In the genomic region with DNA sequence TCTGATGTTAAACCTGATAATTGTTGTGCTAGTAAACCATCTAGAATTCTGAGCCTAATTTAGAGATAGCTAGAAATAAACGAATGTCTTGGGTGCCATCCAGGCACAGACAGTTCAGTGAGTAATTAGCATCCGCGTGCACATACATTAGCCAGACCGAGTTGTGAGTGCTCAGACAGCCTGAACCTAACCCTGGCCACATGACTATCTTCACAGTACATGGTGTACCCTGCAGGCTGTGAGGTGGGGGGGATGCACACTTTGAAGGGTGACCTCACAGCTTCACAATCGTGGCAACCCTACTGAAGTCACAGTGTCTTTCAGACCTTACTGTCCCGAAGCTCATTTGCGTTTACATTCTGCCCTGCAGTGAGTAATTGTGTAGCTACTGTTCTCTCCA, we compare ENCODE assay signal across 19 mouse cellular contexts. TPM values are rescaled to one million over a fixed set of nuclear protein-coding genes. Genes with fewer than 3 reads are reported as not detected.
DNase-seq lines count a peak whose midpoint lies in the region; ATAC-seq and TF ChIP-seq lines count a peak whose summit lies in the region.
"Had no signal": no experiment of that assay in that cellular context is flagged by ENCODE, and none has a peak within 500 bp of the region (broad histone marks: within the 10 kb centered on the region; RNA-seq: fewer than 3 reads in every experiment).

No protein-coding gene starts in this region.

- no peak for DNase-seq in forebrain, embryonic 11.5 days (ENCODE audit: low spot score)
- no peak for DNase-seq in heart, postnatal 0 days (ENCODE audit: low spot score)
- DNase-seq in heart, postnatal 25 days (ENCODE audit: low spot score) = no peak
- no peak for DNase-seq in lung, postnatal 4 days
- peak; percentile 17 for DNase-seq in skeletal muscle tissue, adult 2 months (ENCODE audit: low read depth, low spot score)
- DNase-seq in spleen, adult 18-20 months = no peak
- DNase-seq: adrenal gland, postnatal 36 days; cerebellum, postnatal 10 days; embryo, embryonic 11 days; kidney, adult 8-10 months; kidney, postnatal 4 days; right cerebral cortex, postnatal 4 days had no signal

- H3K27ac ChIP-seq in forebrain, embryonic 12.5 days = no peak overlapping the region
- H3K27ac ChIP-seq in forebrain, embryonic 11.5 days (ENCODE audit: low read depth, low read length) = no peak overlapping the region
- H3K27ac ChIP-seq in heart, postnatal 0 days (ENCODE audit: low read depth) = no peak overlapping the region
- H3K27ac ChIP-seq in lung, embryonic 16.5 days (ENCODE audit: low read length) = no peak overlapping the region
- H3K27ac ChIP-seq: limb, embryonic 12.5 days; liver, embryonic 15.5 days; neural tube, embryonic 12.5 days had no signal

- 81% methylated on average over 7 of the region's 7 CpGs for WGBS in forebrain, embryonic 12.5 days
- 85% methylated on average over 7 of the region's 7 CpGs for WGBS in forebrain, embryonic 11.5 days
- WGBS in heart, postnatal 0 days = 66% methylated on average over 7 of the region's 7 CpGs
- WGBS in lung, embryonic 16.5 days = 57% methylated on average over 7 of the region's 7 CpGs

- no peaks in the 10 kb centered on the region for H3K4me1 ChIP-seq in forebrain, embryonic 12.5 days
- no peaks in the 10 kb centered on the region for H3K4me1 ChIP-seq in forebrain, embryonic 11.5 days (replicated peaks; ENCODE audit: control insufficient read depth, insufficient read depth, low read length)
- no peaks in the 10 kb centered on the region for H3K4me1 ChIP-seq in heart, postnatal 0 days (ENCODE audit: control insufficient read depth, insufficient read depth)
- no peaks in the 10 kb centered on the region for H3K4me1 ChIP-seq in lung, embryonic 16.5 days (replicated peaks; ENCODE audit: control insufficient read depth, insufficient read depth, low read length)
- H3K4me1 ChIP-seq: limb, embryonic 12.5 days; liver, embryonic 15.5 days; neural tube, embryonic 12.5 days had no signal

- peaks cover 37% of the 10 kb centered on the region for H3K36me3 ChIP-seq in forebrain, embryonic 12.5 days (replicated peaks)
- H3K36me3 ChIP-seq in forebrain, embryonic 11.5 days (ENCODE audit: control insufficient read depth, insufficient read depth, low read length) = no peaks in the 10 kb centered on the region
- peaks cover 9% of the 10 kb centered on the region for H3K36me3 ChIP-seq in heart, postnatal 0 days (replicated peaks; ENCODE audit: control insufficient read depth, insufficient read depth, low read length)
- H3K36me3 ChIP-seq in lung, embryonic 16.5 days (ENCODE audit: control insufficient read depth, insufficient read depth, low read length) = peaks cover 3% of the 10 kb centered on the region; the same call in 1 of the 2 replicates

- no peak overlapping the region for H3K4me3 ChIP-seq in forebrain, embryonic 12.5 days (replicated peaks)
- H3K4me3 ChIP-seq in forebrain, embryonic 11.5 days (ENCODE audit: low read depth, low read length) = no peak overlapping the region
- H3K4me3 ChIP-seq in heart, postnatal 0 days (ENCODE audit: low read depth, low read length) = no peak overlapping the region
- no peak overlapping the region for H3K4me3 ChIP-seq in lung, embryonic 16.5 days (ENCODE audit: low read length)
- H3K4me3 ChIP-seq: limb, embryonic 12.5 days; liver, embryonic 15.5 days; neural tube, embryonic 12.5 days had no signal

- no peak overlapping the region for H3K9ac ChIP-seq in forebrain, embryonic 12.5 days
- H3K9ac ChIP-seq in forebrain, embryonic 11.5 days (ENCODE audit: low read length) = no peak overlapping the region
- no peak overlapping the region for H3K9ac ChIP-seq in heart, postnatal 0 days (replicated peaks; ENCODE audit: low read depth, low read length)
- H3K9ac ChIP-seq in lung, embryonic 16.5 days (ENCODE audit: low read length) = no peak overlapping the region
- H3K9ac ChIP-seq: limb, embryonic 12.5 days; liver, embryonic 15.5 days; neural tube, embryonic 12.5 days had no signal

- TF ChIP-seq CTCF in heart, postnatal 0 days (IDR thresholded peaks at IDR 0.05; ENCODE audit: low read depth) = no peak

- ATAC-seq in forebrain, embryonic 12.5 days (ENCODE audit: low FRiP score) = 0 out of 2 replicates have a peak, but pooled peaks have one; percentile 6
- ATAC-seq in forebrain, embryonic 11.5 days (replicated peaks; ENCODE audit: low FRiP score) = no peak; the same call in 1 of the 2 replicates
- ATAC-seq in heart, postnatal 0 days (ENCODE audit: insufficient read depth, low read depth) = peak; percentile 60; the same call in 1 of the 2 replicates
- ATAC-seq in lung, embryonic 16.5 days (ENCODE audit: low read depth) = peak; percentile 60

- TF ChIP-seq EP300 in heart, postnatal 0 days (IDR thresholded peaks at IDR 0.05; ENCODE audit: low read depth) = no peak

- no peaks in the 10 kb centered on the region for H3K9me3 ChIP-seq in forebrain, embryonic 12.5 days
- H3K9me3 ChIP-seq in forebrain, embryonic 11.5 days (ENCODE audit: control insufficient read depth, low read length) = no peaks in the 10 kb centered on the region
- H3K9me3 ChIP-seq in heart, postnatal 0 days (replicated peaks; ENCODE audit: control insufficient read depth, low read length) = no peaks in the 10 kb centered on the region
- no peaks in the 10 kb centered on the region for H3K9me3 ChIP-seq in lung, embryonic 16.5 days (ENCODE audit: control insufficient read depth, low read length)
- H3K9me3 ChIP-seq: limb, embryonic 12.5 days; liver, embryonic 15.5 days; neural tube, embryonic 12.5 days had no signal

- no peaks in the 10 kb centered on the region for H3K27me3 ChIP-seq in forebrain, embryonic 12.5 days
- no peaks in the 10 kb centered on the region for H3K27me3 ChIP-seq in forebrain, embryonic 11.5 days (ENCODE audit: control insufficient read depth, insufficient read depth, low read length)
- no peaks in the 10 kb centered on the region for H3K27me3 ChIP-seq in heart, postnatal 0 days (ENCODE audit: control insufficient read depth, insufficient read depth, low read length)
- H3K27me3 ChIP-seq in lung, embryonic 16.5 days (ENCODE audit: control insufficient read depth, insufficient read depth, low read depth, low read length) = no peaks in the 10 kb centered on the region
- H3K27me3 ChIP-seq: limb, embryonic 12.5 days; liver, embryonic 15.5 days; neural tube, embryonic 12.5 days had no signal

- intact Hi-C loops in heart, postnatal 25 days (cut with DNase I) = no loop called here

- no peak overlapping the region for H3K4me2 ChIP-seq in forebrain, embryonic 12.5 days
- H3K4me2 ChIP-seq in forebrain, embryonic 11.5 days (ENCODE audit: low read depth, low read length, severe bottlenecking) = no peak overlapping the region
- no peak overlapping the region for H3K4me2 ChIP-seq in heart, postnatal 0 days (ENCODE audit: low read depth, low read length)
- no peak overlapping the region for H3K4me2 ChIP-seq in lung, embryonic 16.5 days (ENCODE audit: low read depth, low read length)
- H3K4me2 ChIP-seq: limb, embryonic 12.5 days; liver, embryonic 15.5 days; neural tube, embryonic 12.5 days had no signal

RNA-seq across cellular contexts. Expression of a gene that starts 33.5 kb away (rescaled TPM):
- polyA plus RNA-seq in forebrain, embryonic 12.5 days (2016; fragmentation: Nextera tagmentation; extraction: Ambion mirVana) = 31.3 and 31.7 TPM in 2 replicates
- 25.4 and 31.1 TPM in 2 replicates for polyA plus RNA-seq in forebrain, embryonic 11.5 days (2014; fragmentation: Nextera tagmentation; extraction: Ambion mirVana)
- total RNA-seq in heart, postnatal 0 days (2014; rRNA removed; ENCODE audit: low replicate concordance) = 5.0 and 6.2 TPM in 2 replicates
- polyA plus RNA-seq in heart, postnatal 0 days (2015; fragmentation: Nextera tagmentation; extraction: Ambion mirVana) = 8.9 and 9.2 TPM in 2 replicates
- 10 to 100 TPM; 10.0 to 10.8 TPM for total RNA-seq in heart, postnatal 25 days (2021)
- polyA plus RNA-seq in lung, embryonic 16.5 days (2015; fragmentation: Nextera tagmentation; extraction: Ambion mirVana) = 15.9 and 16.0 TPM in 2 replicates

RNA-seq across cellular contexts. Expression of a gene that starts 52.7 kb away (rescaled TPM):
- 0.15 and 0.19 TPM in 2 replicates for polyA plus RNA-seq in forebrain, embryonic 12.5 days (2016; fragmentation: Nextera tagmentation; extraction: Ambion mirVana)
- polyA plus RNA-seq in forebrain, embryonic 11.5 days (2014; fragmentation: Nextera tagmentation; extraction: Ambion mirVana) = 0.13 and 0.21 TPM in 2 replicates
- 0.62 TPM in 1 of 2 replicates, not detected in the other for total RNA-seq in heart, postnatal 0 days (2014; rRNA removed; ENCODE audit: low replicate concordance)
- 0.05 TPM in 1 of 2 replicates, not detected in the other for polyA plus RNA-seq in heart, postnatal 0 days (2015; fragmentation: Nextera tagmentation; extraction: Ambion mirVana)
- total RNA-seq in heart, postnatal 25 days (2021) = under 1 TPM; 0.05 to 0.28 TPM
- 0.14 and 0.33 TPM in 2 replicates for polyA plus RNA-seq in lung, embryonic 16.5 days (2015; fragmentation: Nextera tagmentation; extraction: Ambion mirVana)
- total RNA-seq: left cerebral cortex, adult 18-20 months; megakaryocyte progenitor cell, adult 5-6 weeks had no signal
- polyA plus RNA-seq: liver, embryonic 15.5 days had no signal
